Mouse (Mus musculus) yolk sac, embryonic 10.5 days (tissue): ENCODE measurements around the gene Tex2.

Source experiments
- DNase-seq: peaks from one replicate; pipeline ENCODE4 v3.0.0-alpha.2; 2017; ENCODE audit warnings: low spot score

The Tex2 gene

DNA sequence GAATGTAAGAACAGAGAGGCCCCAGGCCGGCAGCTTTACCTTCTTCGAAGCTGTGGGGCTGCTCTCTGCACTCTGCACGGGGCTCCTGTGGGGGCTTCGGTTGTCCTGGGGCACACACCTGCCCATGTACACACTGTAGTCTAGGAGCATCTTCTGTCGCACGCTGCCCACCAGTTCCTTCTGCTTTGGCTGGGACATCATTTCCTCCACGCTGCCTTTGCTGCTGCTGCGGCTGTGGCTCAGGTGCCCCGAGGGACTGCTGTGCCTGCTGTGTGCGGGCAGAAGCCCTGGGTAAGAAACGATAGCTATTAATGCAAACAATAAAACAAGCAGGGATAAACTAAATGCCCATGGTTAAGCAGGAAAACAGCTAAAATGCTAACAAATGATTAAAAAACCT lies 69.1 kb downstream of the Tex2 start:
- no peak for DNase-seq

- DNase-seq = peak; percentile 53
Measured at GRCm38 (mm10) chr11:106543006-106543405, 70.2 kb downstream of the Tex2 start.

DNA sequence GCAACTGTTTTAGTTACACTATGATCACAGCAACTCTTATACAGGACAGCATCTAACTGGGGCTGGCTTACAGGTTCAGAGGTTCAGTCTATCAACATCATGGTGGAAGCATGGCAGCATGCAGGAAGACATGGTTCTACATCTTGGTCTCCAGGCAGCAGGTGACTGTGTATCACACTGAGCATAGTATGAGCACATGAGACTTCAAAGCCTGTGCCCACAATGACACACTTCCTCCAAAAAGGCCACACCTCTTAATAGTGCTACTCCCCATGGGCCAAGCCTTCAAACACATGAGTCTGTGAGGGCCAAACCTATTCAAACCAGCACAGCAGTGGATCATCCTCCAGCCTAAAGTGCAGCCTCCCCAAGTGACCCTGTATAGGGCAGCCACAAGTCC lies 70.8 kb downstream of the Tex2 start:
- no peak for DNase-seq

GRCm38 (mm10) chr11:106540506-106541268 lies 72.5 kb downstream of the Tex2 start:
- no peak for DNase-seq

GRCm38 (mm10) chr11:106536253-106536912 lies 76.8 kb downstream of the Tex2 start:
- DNase-seq = no peak

GRCm38 (mm10) chr11:106535660-106536252 lies 77.5 kb downstream of the Tex2 start:
- DNase-seq = no peak

GRCm38 (mm10) chr11:106532248-106532790 lies 80.9 kb downstream of the Tex2 start:
- peak; percentile 53 for DNase-seq

GRCm38 (mm10) chr11:106529786-106530185 lies 83.4 kb downstream of the Tex2 start:
- peak; percentile 44 for DNase-seq

GRCm38 (mm10) chr11:106529113-106529512 lies 84.1 kb downstream of the Tex2 start:
- no peak for DNase-seq

DNA sequence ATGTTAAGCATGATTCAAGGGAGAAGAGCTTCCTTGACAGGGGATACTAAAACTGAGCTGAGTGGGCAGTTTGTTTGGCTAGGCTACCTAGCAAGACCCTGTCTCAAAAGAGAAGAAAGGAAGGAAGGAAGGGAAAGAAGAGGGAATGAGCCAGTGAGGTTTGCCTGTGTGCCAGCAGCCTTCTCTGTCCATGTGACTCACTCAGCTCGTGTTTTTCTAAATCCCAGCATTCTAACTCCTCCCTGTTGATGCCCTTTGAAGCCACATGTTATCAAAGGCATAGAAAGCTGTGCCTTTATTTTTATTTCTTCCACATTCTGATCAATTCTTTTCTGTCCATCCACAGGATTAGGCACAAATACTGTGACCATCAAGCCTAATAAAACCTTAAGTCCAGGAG lies 85.3 kb downstream of the Tex2 start:
- DNase-seq = no peak

DNA sequence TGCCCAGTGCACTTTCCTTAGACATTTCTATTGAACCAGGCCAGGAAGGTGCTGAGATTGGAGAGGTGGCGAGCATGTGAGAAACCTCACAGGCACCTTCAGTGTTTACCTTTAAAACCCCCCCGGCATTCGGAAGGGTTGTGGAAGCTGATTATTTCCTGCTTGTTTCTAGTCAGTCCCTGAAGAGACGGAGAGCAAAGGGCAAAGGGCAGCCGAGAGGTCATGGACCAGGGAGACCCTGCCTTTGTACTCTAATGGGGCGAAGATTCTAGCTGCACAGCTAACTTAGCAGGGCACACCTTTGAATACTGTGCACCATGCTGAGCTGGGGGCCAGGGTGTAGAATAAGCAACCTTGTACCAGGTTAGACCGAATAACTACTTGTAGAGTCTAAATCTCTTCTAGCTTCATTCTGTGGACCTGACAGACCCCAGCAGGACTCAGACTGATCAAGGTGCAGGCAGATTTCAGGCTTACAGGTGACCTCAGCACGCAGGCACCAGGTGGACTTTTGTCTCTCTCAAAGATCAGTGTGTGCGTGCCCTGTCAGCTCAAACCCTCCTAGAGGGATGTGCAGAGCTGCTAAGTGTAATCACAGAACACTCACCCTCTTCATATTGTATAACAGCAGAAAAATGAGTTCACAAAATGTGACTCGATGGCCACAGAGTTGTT lies 85.9 kb downstream of the Tex2 start:
- peak; percentile 91 for DNase-seq

- no peak for DNase-seq
Measured at GRCm38 (mm10) chr11:106522538-106522937, 90.7 kb downstream of the Tex2 start.

DNA sequence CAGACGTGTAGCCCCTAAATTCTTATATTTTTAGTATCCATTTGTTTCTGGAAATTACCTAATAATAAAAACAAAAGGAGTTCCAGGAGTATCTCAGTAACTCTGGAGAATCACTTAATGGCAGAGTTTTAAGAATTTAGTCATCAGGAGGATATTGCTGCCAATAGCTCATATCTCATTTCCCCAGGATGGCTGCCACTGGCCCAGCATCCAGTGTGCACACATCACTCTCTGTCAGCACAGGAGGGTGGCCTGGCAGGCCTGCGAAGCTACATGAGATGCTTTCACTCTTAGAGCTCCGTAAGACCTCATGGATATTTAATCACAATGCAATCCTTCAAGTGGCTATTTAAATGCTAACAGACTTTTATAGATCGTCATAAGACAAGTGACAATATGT lies 91.6 kb downstream of the Tex2 start:
- DNase-seq = no peak

DNA sequence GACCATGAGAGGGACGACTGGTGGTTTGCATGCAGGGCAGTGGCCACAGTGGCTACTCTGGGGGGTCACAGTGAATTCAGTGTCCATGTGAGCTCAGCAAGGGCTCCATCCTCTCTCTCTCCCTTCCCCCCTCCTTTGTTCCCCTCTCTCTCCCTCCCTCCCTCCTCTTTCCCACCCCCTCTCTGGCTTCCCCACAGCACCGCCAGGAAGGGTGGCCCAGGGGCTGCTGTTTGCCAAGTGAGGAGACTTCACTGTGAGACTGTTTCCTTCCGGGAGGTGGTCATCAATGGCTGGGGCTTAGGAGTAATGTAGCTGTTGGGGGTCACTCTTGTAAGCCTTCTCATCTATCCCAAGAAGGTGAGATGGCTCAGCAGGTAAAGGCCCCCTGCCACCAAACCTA lies 92.8 kb downstream of the Tex2 start:
- no peak for DNase-seq

DNA sequence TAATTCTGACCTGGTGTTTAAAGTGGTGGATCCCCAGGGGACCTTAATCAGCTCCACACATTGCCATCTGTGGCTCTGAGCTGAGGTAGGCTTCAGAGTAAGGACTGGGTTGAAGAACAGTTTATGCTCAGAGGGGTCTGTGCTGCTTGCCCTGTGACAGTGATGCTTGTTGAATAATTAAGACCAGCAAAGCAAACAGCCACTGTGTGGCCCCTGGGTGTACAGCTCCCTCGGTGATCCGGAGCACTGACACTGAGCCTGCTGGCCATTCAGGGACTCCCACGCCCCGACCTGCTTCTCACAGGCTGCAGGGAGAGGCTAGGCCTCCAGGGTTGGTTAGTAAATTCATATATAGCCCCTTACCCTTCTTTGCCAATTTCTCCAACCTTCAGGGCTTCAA lies 93.7 kb downstream of the Tex2 start:
- no peak for DNase-seq

DNA sequence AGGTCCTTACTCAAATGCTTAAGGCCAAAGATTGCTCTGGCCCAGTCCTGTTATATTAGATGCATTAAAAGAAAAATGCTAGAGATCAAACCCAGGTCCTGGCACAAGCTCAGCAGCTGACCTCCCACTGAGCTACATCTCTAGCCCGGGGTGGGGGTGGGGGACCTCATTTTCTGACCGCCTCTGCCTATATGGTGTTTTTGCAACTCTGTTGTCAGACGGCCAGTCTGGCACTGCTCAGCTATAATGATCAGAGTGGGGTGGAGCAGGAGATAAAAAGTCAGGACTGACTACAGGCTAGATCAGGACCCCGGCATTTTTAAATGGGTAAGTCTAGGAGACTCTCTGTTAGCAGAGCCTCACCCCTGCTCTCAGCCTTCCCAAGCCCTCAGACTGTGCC lies 94.8 kb downstream of the Tex2 start:
- no peak for DNase-seq

DNA sequence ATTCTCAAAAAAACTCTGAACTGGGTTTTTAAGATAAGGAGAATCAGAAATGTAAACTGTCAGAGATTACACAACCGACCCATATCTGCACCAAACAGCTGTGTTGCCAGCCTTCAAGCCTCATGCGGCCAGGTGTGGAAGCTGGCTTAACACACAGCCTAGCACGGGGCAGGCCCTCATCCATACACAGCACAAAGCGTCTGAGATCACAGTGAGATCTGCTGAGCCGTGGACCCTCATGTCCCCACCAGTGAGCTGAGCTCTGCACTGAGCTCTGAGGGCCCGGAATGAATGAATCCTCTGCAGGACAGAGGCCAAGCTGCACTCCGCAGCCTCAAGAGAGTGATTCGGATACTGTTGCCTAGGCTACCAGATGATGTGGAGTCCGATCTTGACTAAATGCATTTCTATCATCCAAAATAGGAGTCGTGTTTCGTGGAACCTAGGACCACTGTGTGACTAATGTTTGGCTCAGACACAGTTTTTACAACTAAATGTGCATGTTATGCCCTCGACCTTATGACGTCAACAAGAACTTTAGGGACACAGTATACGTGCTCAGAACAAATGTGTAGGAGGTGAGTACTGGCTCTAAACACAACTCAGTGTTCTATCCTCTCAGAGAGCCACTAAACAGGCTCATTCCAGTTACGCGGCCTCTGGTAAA lies 98.0 kb downstream of the Tex2 start:
- DNase-seq = no peak

- DNase-seq = peak; percentile 78
Measured at GRCm38 (mm10) chr11:106514446-106514845, 98.8 kb downstream of the Tex2 start.

DNA sequence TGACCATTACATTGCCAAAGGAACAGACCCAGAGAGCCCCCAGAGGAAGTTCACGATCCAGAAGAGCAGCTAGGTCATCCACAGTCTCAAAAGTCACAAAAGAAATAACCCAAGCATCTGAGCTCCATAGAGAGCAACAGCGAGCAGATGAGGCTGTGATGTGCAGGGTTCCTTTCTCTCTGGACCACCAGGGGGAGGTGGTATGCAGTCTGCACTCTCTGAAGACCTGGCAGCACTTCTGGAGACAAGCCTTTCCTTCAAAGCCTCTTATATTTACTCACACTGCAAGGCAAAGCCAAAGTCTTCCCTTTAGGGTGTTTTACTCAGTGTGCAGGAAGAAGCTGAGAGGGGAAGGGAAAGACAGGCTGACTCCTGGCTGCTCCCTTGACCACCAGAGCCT lies 100.1 kb downstream of the Tex2 start:
- DNase-seq = no peak

DNA sequence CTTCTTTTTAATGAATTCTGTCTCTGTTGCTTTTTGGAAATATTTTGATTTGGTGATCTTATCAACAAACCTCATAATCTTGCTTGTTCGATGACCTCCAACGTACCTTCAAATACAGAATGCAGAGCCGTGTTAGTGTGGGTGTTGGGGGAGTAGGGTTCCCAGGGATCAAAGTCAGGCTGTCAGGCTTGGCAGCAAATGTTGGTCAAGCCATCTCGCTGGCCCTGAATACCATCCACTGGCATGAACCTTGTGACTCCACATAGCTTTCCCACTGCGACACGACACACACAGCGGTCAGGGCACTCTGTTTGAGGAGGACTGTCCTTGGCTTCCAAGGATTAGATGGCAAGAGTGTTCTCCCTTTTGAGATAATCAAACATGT lies 101.2 kb downstream of the Tex2 start:
- DNase-seq = no peak

GRCm38 (mm10) chr11:106511236-106512005 lies 101.8 kb downstream of the Tex2 start:
- no peak for DNase-seq
